Mouse (Mus musculus) C2C12 (cell line): Measurements from ENCODE around the gene Stag2.

ENCODE experiments used
- CEBPB ChIP-seq: IDR thresholded peaks from one replicate; pipeline ENCODE4 v1.6.1; 2011; ENCODE audit warnings: low read depth, mild to moderate bottlenecking, control low read depth, moderate library complexity
- CTCF ChIP-seq: IDR thresholded peaks from one replicate; pipeline ENCODE4 v1.5.1; 2011; ENCODE audit not compliant: control insufficient read depth, insufficient read depth, insufficient read length

DNA sequence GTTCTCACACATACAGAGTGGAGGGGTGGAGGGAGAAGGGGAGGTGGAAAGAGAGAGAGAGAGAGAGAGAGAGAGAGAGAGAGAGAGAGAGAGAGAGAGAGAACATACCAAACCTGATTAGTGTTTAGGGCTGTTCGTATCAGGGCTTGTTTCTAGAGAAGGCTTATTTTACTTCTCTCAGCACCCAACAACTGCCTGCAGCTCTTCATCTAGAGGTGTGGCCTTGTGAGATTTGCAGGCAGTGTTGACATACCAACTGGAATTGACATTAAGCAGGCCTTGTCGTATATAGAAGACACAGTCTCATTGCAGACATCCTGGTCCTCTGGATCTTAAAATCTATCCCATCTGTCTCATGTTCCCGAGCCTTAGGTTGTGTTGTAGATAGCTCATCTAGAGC is 141.1 kb downstream of the Stag2 start:
- TF ChIP-seq CTCF = no peak
- TF ChIP-seq CEBPB = no peak
